Mouse (Mus musculus) testis, adult 2 months (tissue): ENCODE data around the gene Itgb5.

ENCODE experiments used
- CTCF ChIP-seq: fragments of 200-500 bp; IDR thresholded peaks from 2 replicates; pipeline ENCODE4 v1.5.1; 2012; ENCODE audit warnings: low read depth, mild to moderate bottlenecking, inconsistent platforms, low read length, moderate library complexity; ENCODE audit not compliant: control insufficient read depth, insufficient read depth, insufficient replicate concordance
- POLR2A ChIP-seq: fragments of 200-500 bp; IDR thresholded peaks from 2 replicates; pipeline ENCODE4 v1.6.1; 2012; ENCODE audit warnings: low read depth, mild to moderate bottlenecking, inconsistent platforms, low read length, moderate library complexity; ENCODE audit not compliant: control insufficient read depth

DNA sequence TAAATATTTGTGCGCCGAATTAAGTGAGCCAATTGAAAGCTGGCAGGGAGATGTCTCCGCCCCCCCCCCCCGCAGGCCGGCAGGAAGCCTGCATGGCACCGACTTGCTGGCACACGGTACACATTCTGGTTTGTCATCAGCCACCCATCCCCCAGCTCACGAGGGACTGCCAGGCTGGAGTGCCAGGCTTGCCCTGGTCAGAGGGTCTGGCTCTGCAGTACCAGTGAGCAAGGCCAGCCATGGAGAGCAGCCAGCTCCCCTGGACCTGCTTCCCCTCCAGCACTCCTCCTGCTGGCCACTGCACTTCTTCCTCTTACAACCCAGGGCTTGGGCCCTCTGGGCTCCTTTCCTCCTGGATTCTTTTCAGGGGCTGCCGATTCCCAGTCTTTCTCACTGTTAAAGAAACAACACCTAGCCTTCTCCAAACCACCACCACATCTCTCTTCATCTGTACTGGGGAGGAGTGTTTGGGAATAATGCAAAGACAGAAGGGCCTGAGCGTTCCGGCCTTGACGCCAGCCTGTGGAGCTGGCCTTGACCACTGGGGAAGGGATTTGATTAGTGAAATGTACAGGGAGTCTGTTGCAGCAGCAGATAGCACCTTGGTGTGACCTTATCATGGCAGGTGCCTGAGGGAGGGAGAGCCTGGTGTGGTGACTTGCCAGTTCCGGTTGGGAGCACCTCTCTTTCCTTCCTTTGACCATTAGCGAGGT, 30.7 kb downstream of the Itgb5 start:
- TF ChIP-seq POLR2A, result no peak
- no peak for TF ChIP-seq CTCF
